Mouse (Mus musculus) intestine, embryonic 16.5 days (tissue): ENCODE results near the gene Cyp27a1. TPM values are rescaled to one million over a fixed set of nuclear protein-coding genes. Genes with fewer than 3 reads are reported as not detected.

Source experiments
- ATAC-seq: fragments of 200-750 bp; cut with Nextera tagmentation; 2 replicates; pipeline ENCODE4 v1.8.0; 2017; ENCODE audit warnings: moderate TSS enrichment, moderate library complexity
- H3K27ac ChIP-seq: fragments of 300-500 bp; sonication (generic); 2 replicates; pipeline ENCODE4 v1.5.1; 2014; ENCODE audit warnings: mild to moderate bottlenecking, low read length
- H3K27me3 ChIP-seq: fragments of 300-500 bp; sonication (generic); replicated peaks from 2 replicates; pipeline ENCODE4 v1.6.1; 2014; ENCODE audit warnings: low read length, control low read depth, mixed read lengths; ENCODE audit not compliant: control insufficient read depth, insufficient read depth
- H3K36me3 ChIP-seq: fragments of 300-500 bp; sonication (generic); 2 replicates; pipeline ENCODE4 v1.6.1; 2014; ENCODE audit warnings: low read length, control low read depth; ENCODE audit not compliant: control insufficient read depth, insufficient read depth
- H3K4me1 ChIP-seq: fragments of 300-500 bp; sonication (generic); 2 replicates; pipeline ENCODE4 v1.6.1; 2014; ENCODE audit warnings: low read length, control low read depth, mixed read lengths; ENCODE audit not compliant: control insufficient read depth, insufficient read depth
- H3K4me2 ChIP-seq: fragments of 300-500 bp; sonication (generic); 2 replicates; pipeline ENCODE4 v1.6.1; 2014; ENCODE audit warnings: low read depth, low read length, control low read depth
- H3K4me3 ChIP-seq: fragments of 300-500 bp; sonication (generic); 2 replicates; pipeline ENCODE4 v1.5.1; 2014; ENCODE audit warnings: mild to moderate bottlenecking, low read length
- H3K9ac ChIP-seq: fragments of 300-500 bp; sonication (generic); 2 replicates; pipeline ENCODE4 v1.6.1; 2014; ENCODE audit warnings: low read depth, low read length
- H3K9me3 ChIP-seq: fragments of 300-500 bp; sonication (generic); 2 replicates; pipeline ENCODE4 v1.6.1; 2016; ENCODE audit warnings: low read length, control low read depth; ENCODE audit not compliant: control insufficient read depth
- WGBS: fragments of 180-500 bp; shearing (Covaris S2); extraction: QIAGEN DNeasy Blood & Tissue Kit; methylation state at CpG from one replicate; pipeline ENCODE4 v1.1.7; 2014; 5-methylcytosine and 5-hydroxymethylcytosine counted together
- polyA plus RNA-seq: library from polyadenylated mRNA; unstranded; fragments of >200 nt; fragmentation: Nextera tagmentation; extraction: Ambion mirVana; gene quantifications from 2 replicates; pipeline ENCODE4 v1.2.1, GENCODE M21; 2015

Gene Cyp27a1
- polyA plus RNA-seq: 7.6 and 8.0 TPM in 2 replicates

GRCm38 (mm10) chr1:74713099-74713858 lies at the start of gene Cyp27a1:
Gene Cyp27a1, plus strand, starts transcription at chr1:74713574.
- peak within 1 kb of the TSS; percentile 65 for H3K4me3 ChIP-seq
- H3K9me3 ChIP-seq: no peaks in the 10 kb centered on the region
- H3K4me2 ChIP-seq: peak within 1 kb of the TSS; percentile 99
- no peaks in the 10 kb centered on the region for H3K36me3 ChIP-seq
- ATAC-seq: peak; percentile 78
- peaks cover 9% of the 10 kb centered on the region for H3K4me1 ChIP-seq
- H3K27me3 ChIP-seq: no peaks in the 10 kb centered on the region
- peak within 1 kb of the TSS; percentile 36; the same call in 1 of the 2 replicates for H3K27ac ChIP-seq
- WGBS: 2% methylated on average over 35 of the region's 35 CpGs
- peak within 1 kb of the TSS; percentile 80 for H3K9ac ChIP-seq

- 42% methylated on average over 6 of the region's 6 CpGs for WGBS
- no peak for ATAC-seq
- Histone ChIP-seq H3K27me3 (no peaks in the 10 kb centered on the region), H3K9me3 (no peaks in the 10 kb centered on the region), H3K9ac (no peak overlapping the region), H3K27ac (no peak overlapping the region), H3K4me3 (no peak overlapping the region), H3K4me2 (no peak overlapping the region), H3K36me3 (no peaks in the 10 kb centered on the region), H3K4me1 (peaks cover 9% of the 10 kb centered on the region; the same call in 1 of the 2 replicates)
Measured at GRCm38 (mm10) chr1:74665153-74665552, 48.2 kb upstream of the Cyp27a1 start.

GRCm38 (mm10) chr1:74668371-74668770 lies 45.0 kb upstream of the Cyp27a1 start:
- Histone ChIP-seq H3K27me3 (no peaks in the 10 kb centered on the region), H3K36me3 (no peaks in the 10 kb centered on the region), H3K9ac (no peak overlapping the region), H3K27ac (no peak overlapping the region), H3K4me2 (no peak overlapping the region), H3K9me3 (no peaks in the 10 kb centered on the region), H3K4me3 (no peak overlapping the region), H3K4me1 (peaks cover 5% of the 10 kb centered on the region; the same call in 1 of the 2 replicates)
- ATAC-seq: no peak
- 90% methylated on average over 3 of the region's 3 CpGs for WGBS

GRCm38 (mm10) chr1:74672731-74673130 lies 40.6 kb upstream of the Cyp27a1 start:
- Histone ChIP-seq H3K9me3 (no peaks in the 10 kb centered on the region), H3K4me1 (no peaks in the 10 kb centered on the region), H3K27ac (no peak overlapping the region), H3K9ac (no peak overlapping the region), H3K4me3 (no peak overlapping the region), H3K27me3 (no peaks in the 10 kb centered on the region), H3K4me2 (no peak overlapping the region), H3K36me3 (no peaks in the 10 kb centered on the region; the same call in 1 of the 2 replicates)
- ATAC-seq: no peak
- WGBS: 70% methylated on average over 7 of the region's 7 CpGs

- WGBS: 89% methylated on average over 3 of the region's 3 CpGs
- no peak for ATAC-seq
- peaks cover 17% of the 10 kb centered on the region for H3K36me3 ChIP-seq
- no peaks in the 10 kb centered on the region for H3K27me3 ChIP-seq
- no peak overlapping the region for H3K9ac ChIP-seq
- no peak overlapping the region for H3K4me2 ChIP-seq
- H3K4me1 ChIP-seq: no peaks in the 10 kb centered on the region
- H3K27ac ChIP-seq: no peak overlapping the region
- H3K9me3 ChIP-seq: no peaks in the 10 kb centered on the region
- H3K4me3 ChIP-seq: no peak overlapping the region
Measured at GRCm38 (mm10) chr1:74676863-74677262, 36.5 kb upstream of the Cyp27a1 start.

GRCm38 (mm10) chr1:74677843-74678242 lies 35.5 kb upstream of the Cyp27a1 start:
- H3K9ac ChIP-seq: no peak overlapping the region
- WGBS: 68% methylated on average over 1 of the region's 1 CpGs
- no peaks in the 10 kb centered on the region for H3K4me1 ChIP-seq
- no peak overlapping the region for H3K4me2 ChIP-seq
- no peaks in the 10 kb centered on the region for H3K27me3 ChIP-seq
- H3K4me3 ChIP-seq: no peak overlapping the region
- no peaks in the 10 kb centered on the region for H3K9me3 ChIP-seq
- ATAC-seq: no peak
- H3K27ac ChIP-seq: no peak overlapping the region; the same call in 1 of the 2 replicates
- peaks cover 17% of the 10 kb centered on the region for H3K36me3 ChIP-seq

GRCm38 (mm10) chr1:74687131-74687530 lies 26.2 kb upstream of the Cyp27a1 start:
- Histone ChIP-seq H3K4me3 (no peak overlapping the region), H3K4me2 (no peak overlapping the region), H3K36me3 (peaks cover 19% of the 10 kb centered on the region), H3K4me1 (no peaks in the 10 kb centered on the region), H3K9ac (no peak overlapping the region), H3K9me3 (no peaks in the 10 kb centered on the region), H3K27me3 (no peaks in the 10 kb centered on the region), H3K27ac (no peak overlapping the region)
- WGBS: 92% methylated on average over 7 of the region's 7 CpGs
- no peak for ATAC-seq

GRCm38 (mm10) chr1:74693891-74694583 lies 19.3 kb upstream of the Cyp27a1 start:
- H3K4me1 ChIP-seq: no peaks in the 10 kb centered on the region
- 89% methylated on average over 8 of the region's 8 CpGs for WGBS
- no peak overlapping the region for H3K4me3 ChIP-seq
- no peak overlapping the region for H3K4me2 ChIP-seq
- H3K27me3 ChIP-seq: no peaks in the 10 kb centered on the region
- no peak for ATAC-seq
- peaks cover 21% of the 10 kb centered on the region for H3K36me3 ChIP-seq
- H3K9ac ChIP-seq: no peak overlapping the region
- H3K27ac ChIP-seq: no peak overlapping the region
- H3K9me3 ChIP-seq: no peaks in the 10 kb centered on the region

- Histone ChIP-seq H3K9me3 (no peaks in the 10 kb centered on the region), H3K4me2 (no peak overlapping the region), H3K4me3 (no peak overlapping the region), H3K9ac (no peak overlapping the region), H3K27ac (no peak overlapping the region), H3K27me3 (no peaks in the 10 kb centered on the region), H3K4me1 (no peaks in the 10 kb centered on the region), H3K36me3 (peaks cover 18% of the 10 kb centered on the region)
- no peak for ATAC-seq
- WGBS: 80% methylated on average over 4 of the region's 4 CpGs
Measured at GRCm38 (mm10) chr1:74695836-74696235, 17.5 kb upstream of the Cyp27a1 start.
